Mouse (Mus musculus): ENCODE measurements at regions not wholly inside any gene's neighbourhood (a gene's known extent, or its start where the extent isn't known, plus 50 kb on each side); places are given as distances from the start of the nearest gene placed in this dataset.

DNA sequence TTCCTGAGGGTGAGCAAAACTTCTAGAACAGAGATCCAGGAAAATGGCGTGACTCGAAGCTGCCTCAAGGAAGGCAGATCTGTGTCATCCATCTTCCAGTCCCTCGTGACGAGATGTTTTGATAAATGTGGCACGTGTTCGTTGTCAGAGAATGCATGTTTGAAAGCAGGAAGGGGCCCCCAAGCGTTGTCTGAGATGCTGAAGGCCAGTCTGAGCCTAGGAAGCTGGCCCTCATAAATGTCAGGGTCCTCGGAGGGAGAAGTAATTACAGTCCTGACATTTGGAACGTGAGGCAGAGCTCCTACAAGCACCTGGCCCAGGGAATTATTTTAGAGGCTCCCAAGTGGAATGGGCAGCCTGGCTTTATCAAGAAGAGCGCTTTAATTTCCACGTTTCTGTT, 50.5 kb upstream of the Mocs1 start:
- TF ChIP-seq POLR2A (IDR thresholded peaks at IDR 0.05; ENCODE audit: control insufficient read depth, extremely low read depth, insufficient read depth, low read length, poor library complexity): no peak
- no peak for TF ChIP-seq CTCF (IDR thresholded peaks at IDR 0.05; ENCODE audit: borderline replicate concordance, control insufficient read depth, extremely low read depth, insufficient read depth, low read length, poor library complexity)

Measured in thymus, adult 2 months (tissue).